Mouse (Mus musculus) limb, embryonic 10.5 days (tissue): ENCODE data around the gene Ugt2a1. TPM values are rescaled to one million over a fixed set of nuclear protein-coding genes. Genes with fewer than 3 reads are reported as not detected.
"Not testable (repeated sequence)": the region's sequence is repeated elsewhere in the genome, so short reads cannot be mapped to it uniquely, and the experiment has no call there.

Experiments used
- DNase-seq: peaks from one replicate; pipeline ENCODE4 v3.0.0-alpha.2; 2017; ENCODE audit warnings: low spot score
- H3K27ac ChIP-seq: fragments of 300-500 bp; sonication (generic); 2 replicates; pipeline ENCODE4 v1.5.1; 2016; ENCODE audit warnings: mild to moderate bottlenecking
- H3K27me3 ChIP-seq: fragments of 300-500 bp; sonication (generic); 2 replicates; pipeline ENCODE4 v1.6.1; 2016; ENCODE audit warnings: low read depth, mild to moderate bottlenecking; ENCODE audit not compliant: poor library complexity, severe bottlenecking
- H3K36me3 ChIP-seq: fragments of 300-500 bp; sonication (generic); 2 replicates; pipeline ENCODE4 v1.6.1; 2016; ENCODE audit warnings: mild to moderate bottlenecking, moderate library complexity
- H3K4me1 ChIP-seq: fragments of 300-500 bp; sonication (generic); 2 replicates; pipeline ENCODE4 v1.6.1; 2016
- H3K4me3 ChIP-seq: fragments of 300-500 bp; sonication (generic); 2 replicates; pipeline ENCODE4 v1.5.1; 2016; ENCODE audit warnings: mild to moderate bottlenecking, moderate library complexity
- H3K9me3 ChIP-seq: fragments of 300-500 bp; sonication (generic); replicated peaks from 2 replicates; pipeline ENCODE4 v1.6.1; 2016; ENCODE audit warnings: mild to moderate bottlenecking
- WGBS: fragments of 180-500 bp; shearing (Covaris S2); methylation state at CpG from one replicate; pipeline ENCODE4 v1.1.7; 2016; 5-methylcytosine and 5-hydroxymethylcytosine counted together
- polyA plus RNA-seq: library from polyadenylated mRNA; unstranded; fragments of >200 nt; fragmentation: Nextera tagmentation; extraction: Ambion mirVana; gene quantifications from 2 replicates; pipeline ENCODE4 v1.2.1, GENCODE M21; 2016

Gene Ugt2a1
- not detected in 2 replicates for polyA plus RNA-seq

- no peak within 1 kb of the TSS for H3K4me3 ChIP-seq
- no peak for DNase-seq
- no peaks in the 10 kb centered on the region for H3K27me3 ChIP-seq
- H3K9me3 ChIP-seq = no peaks in the 10 kb centered on the region
- no peak within 1 kb of the TSS for H3K27ac ChIP-seq
- WGBS = 96% methylated on average over 1 of the region's 1 CpGs
- H3K4me1 ChIP-seq = no peaks in the 10 kb centered on the region
- no peaks in the 10 kb centered on the region for H3K36me3 ChIP-seq
These were observed at the start of gene Ugt2a1 for GRCm38 (mm10) chr5:87490771-87491170. TSS of gene Ugt2a1 (minus strand) at chr5:87490871.

- Histone ChIP-seq H3K4me1 (no peaks in the 10 kb centered on the region), H3K27ac (no peak within 1 kb of the TSS), H3K9me3 (no peaks in the 10 kb centered on the region), H3K27me3 (no peaks in the 10 kb centered on the region), H3K4me3 (no peak within 1 kb of the TSS), H3K36me3 (no peaks in the 10 kb centered on the region)
- no peak for DNase-seq
- 94% methylated on average over 2 of the region's 2 CpGs for WGBS
These were observed 47.4 kb upstream of the Ugt2a1 start, which contains the start of gene Sult1b1 for GRCm38 (mm10) chr5:87538111-87538510. TSS of gene Sult1b1 (minus strand) at chr5:87538195.

GRCm38 (mm10) chr5:87535994-87536644 lies 45.4 kb upstream of the Ugt2a1 start:
- Histone ChIP-seq H3K36me3 (no peaks in the 10 kb centered on the region), H3K4me1 (no peaks in the 10 kb centered on the region), H3K4me3 (no peak overlapping the region), H3K9me3 (no peaks in the 10 kb centered on the region), H3K27ac (no peak overlapping the region), H3K27me3 (no peaks in the 10 kb centered on the region)
- WGBS = 92% methylated on average over 4 of the region's 4 CpGs
- DNase-seq = no peak

GRCm38 (mm10) chr5:87532288-87532687 lies 41.6 kb upstream of the Ugt2a1 start:
- H3K36me3 ChIP-seq = no peaks in the 10 kb centered on the region
- no peaks in the 10 kb centered on the region for H3K9me3 ChIP-seq
- no peak for DNase-seq
- H3K27ac ChIP-seq = no peak overlapping the region
- no peaks in the 10 kb centered on the region for H3K27me3 ChIP-seq
- 74% methylated on average over 2 of the region's 2 CpGs for WGBS
- no peak overlapping the region for H3K4me3 ChIP-seq
- H3K4me1 ChIP-seq = no peaks in the 10 kb centered on the region

GRCm38 (mm10) chr5:87523561-87523960 lies 32.9 kb upstream of the Ugt2a1 start:
- WGBS = 87% methylated on average over 2 of the region's 2 CpGs
- not testable (repeated sequence) for H3K4me1 ChIP-seq, H3K9me3 ChIP-seq, H3K27ac ChIP-seq, H3K4me3 ChIP-seq, DNase-seq, H3K27me3 ChIP-seq, H3K36me3 ChIP-seq

- Histone ChIP-seq H3K36me3 (no peaks in the 10 kb centered on the region), H3K9me3 (no peaks in the 10 kb centered on the region), H3K27ac (no peak overlapping the region), H3K27me3 (no peaks in the 10 kb centered on the region), H3K4me3 (no peak overlapping the region), H3K4me1 (no peaks in the 10 kb centered on the region)
- no peak for DNase-seq
- 72% methylated on average over 4 of the region's 4 CpGs for WGBS
These were observed 15.2 kb upstream of the Ugt2a1 start for GRCm38 (mm10) chr5:87505776-87506458.

GRCm38 (mm10) chr5:87502687-87503086 lies 12.0 kb upstream of the Ugt2a1 start:
- H3K4me3 ChIP-seq = no peak overlapping the region
- 79% methylated on average over 1 of the region's 1 CpGs for WGBS
- H3K9me3 ChIP-seq = no peaks in the 10 kb centered on the region
- H3K36me3 ChIP-seq = no peaks in the 10 kb centered on the region
- no peak overlapping the region for H3K27ac ChIP-seq
- H3K4me1 ChIP-seq = no peaks in the 10 kb centered on the region
- DNase-seq = no peak
- H3K27me3 ChIP-seq = no peaks in the 10 kb centered on the region

- H3K4me1 ChIP-seq = no peaks in the 10 kb centered on the region
- H3K27ac ChIP-seq = no peak overlapping the region
- DNase-seq = no peak
- H3K27me3 ChIP-seq = no peaks in the 10 kb centered on the region
- no peaks in the 10 kb centered on the region for H3K9me3 ChIP-seq
- no peak overlapping the region for H3K4me3 ChIP-seq
- no peaks in the 10 kb centered on the region for H3K36me3 ChIP-seq
These were observed 8.7 kb upstream of the Ugt2a1 start for GRCm38 (mm10) chr5:87499341-87499740.

GRCm38 (mm10) chr5:87498936-87499335 lies 8.3 kb upstream of the Ugt2a1 start:
- no peaks in the 10 kb centered on the region for H3K27me3 ChIP-seq
- no peak for DNase-seq
- H3K4me3 ChIP-seq = no peak overlapping the region
- H3K27ac ChIP-seq = no peak overlapping the region
- H3K9me3 ChIP-seq = no peaks in the 10 kb centered on the region
- H3K4me1 ChIP-seq = no peaks in the 10 kb centered on the region
- H3K36me3 ChIP-seq = no peaks in the 10 kb centered on the region

GRCm38 (mm10) chr5:87486706-87487105 lies 4.0 kb downstream of the Ugt2a1 start, which contains the start of gene Gm43638:
TSS of gene Gm43638 (minus strand) at chr5:87486806.
- not testable (repeated sequence) for H3K4me3 ChIP-seq, DNase-seq, H3K4me1 ChIP-seq, H3K9me3 ChIP-seq, H3K36me3 ChIP-seq, H3K27me3 ChIP-seq, H3K27ac ChIP-seq
- 92% methylated on average over 1 of the region's 1 CpGs for WGBS

- 82% methylated on average over 5 of the region's 5 CpGs for WGBS
- Histone ChIP-seq H3K36me3 (no peaks in the 10 kb centered on the region), H3K9me3 (no peaks in the 10 kb centered on the region), H3K27ac (no peak within 1 kb of the TSS), H3K27me3 (no peaks in the 10 kb centered on the region), H3K4me1 (no peaks in the 10 kb centered on the region), H3K4me3 (no peak within 1 kb of the TSS)
- DNase-seq = no peak
These were observed 8.5 kb downstream of the Ugt2a1 start, which contains the start of gene Ugt2a2 for GRCm38 (mm10) chr5:87482160-87482559. TSS of gene Ugt2a2 (minus strand) at chr5:87482260.

GRCm38 (mm10) chr5:87458810-87459209 lies 31.9 kb downstream of the Ugt2a1 start:
- Histone ChIP-seq H3K4me1 (no peaks in the 10 kb centered on the region), H3K36me3 (no peaks in the 10 kb centered on the region)
- WGBS = 39% methylated on average over 1 of the region's 1 CpGs

GRCm38 (mm10) chr5:87457701-87458100 lies 33.0 kb downstream of the Ugt2a1 start:
- H3K36me3 ChIP-seq = no peaks in the 10 kb centered on the region
- H3K27ac ChIP-seq = no peak overlapping the region
- no peak overlapping the region for H3K4me3 ChIP-seq
- no peaks in the 10 kb centered on the region for H3K9me3 ChIP-seq
- no peaks in the 10 kb centered on the region for H3K27me3 ChIP-seq
- no peak for DNase-seq
- H3K4me1 ChIP-seq = no peaks in the 10 kb centered on the region

More at GRCm38 (mm10) chr5:87458810-87459209, 31.9 kb downstream of the Ugt2a1 start:
- H3K27ac ChIP-seq = no peak overlapping the region
- DNase-seq = no peak
- H3K9me3 ChIP-seq = no peaks in the 10 kb centered on the region
- no peaks in the 10 kb centered on the region for H3K27me3 ChIP-seq
- H3K4me3 ChIP-seq = no peak overlapping the region
